Mouse (Mus musculus) limb, embryonic 14.5 days (tissue): ENCODE data around the gene Rgs6. TPM values are rescaled to one million over a fixed set of nuclear protein-coding genes. Genes with fewer than 3 reads are reported as not detected.

Experiments
- ATAC-seq: fragments of 200-750 bp; cut with Nextera tagmentation; 2 replicates; pipeline ENCODE4 v1.8.0; 2017; ENCODE audit warnings: low read depth, moderate number of reproducible peaks, moderate TSS enrichment; ENCODE audit not compliant: low FRiP score
- DNase-seq: peaks from one replicate; pipeline ENCODE4 v3.0.0-alpha.2; 2015; ENCODE audit warnings: low spot score
- H3K27ac ChIP-seq: fragments of 300-500 bp; sonication (generic); replicated peaks from 2 replicates; pipeline ENCODE4 v1.5.1; 2014; ENCODE audit warnings: low read depth, mild to moderate bottlenecking, low read length, moderate library complexity, mixed read lengths
- H3K27me3 ChIP-seq: fragments of 300-500 bp; sonication (generic); 2 replicates; pipeline ENCODE4 v1.6.1; 2014; ENCODE audit warnings: low read length, mixed read lengths; ENCODE audit not compliant: control insufficient read depth, insufficient read depth
- H3K36me3 ChIP-seq: fragments of 300-500 bp; sonication (generic); 2 replicates; pipeline ENCODE4 v1.6.1; 2014; ENCODE audit warnings: mild to moderate bottlenecking, low read length, moderate library complexity, mixed read lengths; ENCODE audit not compliant: control insufficient read depth, insufficient read depth
- H3K4me1 ChIP-seq: fragments of 300-500 bp; sonication (generic); 2 replicates; pipeline ENCODE4 v1.6.1; 2014; ENCODE audit warnings: antibody characterized with exemption, low read length, mixed read lengths; ENCODE audit not compliant: control insufficient read depth, insufficient read depth
- H3K4me2 ChIP-seq: fragments of 300-500 bp; sonication (generic); replicated peaks from 2 replicates; pipeline ENCODE4 v1.6.1; 2014; ENCODE audit warnings: low read depth, mild to moderate bottlenecking, low read length, moderate library complexity; ENCODE audit not compliant: severe bottlenecking
- H3K4me3 ChIP-seq: fragments of 300-500 bp; sonication (generic); replicated peaks from 2 replicates; pipeline ENCODE4 v1.5.1; 2014; ENCODE audit warnings: low read length
- H3K9ac ChIP-seq: fragments of 300-500 bp; sonication (generic); 2 replicates; pipeline ENCODE4 v1.6.1; 2014; ENCODE audit warnings: mild to moderate bottlenecking, low read depth, low read length, moderate library complexity; ENCODE audit not compliant: severe bottlenecking
- H3K9me3 ChIP-seq: fragments of 300-500 bp; sonication (generic); 2 replicates; pipeline ENCODE4 v1.6.1; 2016; ENCODE audit warnings: low read length; ENCODE audit not compliant: control insufficient read depth
- POLR2A ChIP-seq: fragments of 200-500 bp; IDR thresholded peaks from 2 replicates; pipeline ENCODE4 v1.8.0; 2012; ENCODE audit warnings: inconsistent platforms, mild to moderate bottlenecking, moderate library complexity, borderline replicate concordance; ENCODE audit not compliant: insufficient read depth, insufficient read length; ENCODE audit errors: extremely low read depth
- WGBS: fragments of 180-500 bp; shearing (Covaris S2); extraction: QIAGEN DNeasy Blood & Tissue Kit; methylation state at CpG from one replicate; pipeline ENCODE4 v1.1.7; 2014; 5-methylcytosine and 5-hydroxymethylcytosine counted together
- polyA plus RNA-seq, 2 experiments: library from polyadenylated mRNA; depleted of rRNA in 1 of 2; stranded (reverse) in 1 of 2; unstranded in 1 of 2; fragments of >200 nt; fragmentation: Nextera tagmentation in 1 of 2; extraction: Ambion mirVana in 1 of 2; gene quantifications; 2 replicates each; pipeline versions ENCODE4 v1.2.1 to v1.2.3; 2012 to 2014

Rgs6 gene
- polyA plus RNA-seq (2012; rRNA removed) (1.1 and 1.2 TPM in 2 replicates), polyA plus RNA-seq (2014; fragmentation: Nextera tagmentation; extraction: Ambion mirVana) (1.5 and 2.9 TPM in 2 replicates)

DNA sequence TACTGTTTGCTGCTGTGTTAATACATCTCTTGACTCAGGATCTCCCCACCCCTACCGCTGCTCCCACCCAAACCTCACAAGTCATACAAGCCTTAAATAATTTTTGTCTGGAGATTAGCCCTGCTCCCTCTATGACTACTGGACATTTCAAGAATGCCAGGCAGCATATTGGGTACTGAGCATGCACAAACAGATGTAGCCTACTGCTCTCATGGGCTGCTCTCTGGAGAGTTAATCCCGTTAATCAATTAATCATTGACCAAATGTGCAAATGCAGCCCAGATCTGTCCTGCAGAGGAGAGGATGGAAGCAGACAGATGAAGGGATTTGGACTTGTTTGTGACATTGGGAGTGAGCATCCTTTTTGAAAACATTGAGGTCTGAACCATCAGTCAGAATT, at the start of gene Rgs6:
TSS of gene Rgs6 (plus strand) at position 276 of the 400 bp plus-strand sequence.
- WGBS, result 85% methylated on average over 2 of the region's 2 CpGs
- DNase-seq, result no peak
- Histone ChIP-seq H3K4me3 (no peak within 1 kb of the TSS), H3K9me3 (no peaks in the 10 kb centered on the region), H3K27me3 (no peaks in the 10 kb centered on the region), H3K4me2 (no peak within 1 kb of the TSS), H3K27ac (no peak within 1 kb of the TSS), H3K4me1 (no peaks in the 10 kb centered on the region), H3K36me3 (no peaks in the 10 kb centered on the region), H3K9ac (no peak within 1 kb of the TSS)
- no peak for ATAC-seq
- no peak for TF ChIP-seq POLR2A

DNA sequence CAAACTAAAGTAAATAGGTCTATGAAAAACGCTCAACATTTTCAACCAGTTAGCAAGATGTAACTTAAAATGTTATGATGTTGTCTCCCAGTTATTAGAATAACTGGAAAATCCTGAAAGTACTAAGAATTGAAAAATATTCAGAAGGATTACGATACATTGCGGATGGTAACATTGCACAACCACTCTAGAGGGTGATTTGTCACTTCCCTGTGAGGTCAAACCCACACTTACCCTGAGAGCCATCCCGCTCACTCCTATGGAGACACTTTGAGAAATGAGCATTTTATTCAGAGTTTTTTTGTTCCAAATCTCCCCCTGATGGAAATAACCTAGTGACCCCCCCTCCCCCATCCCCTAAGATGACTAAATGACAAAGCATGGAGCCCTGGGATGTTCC, 41.0 kb upstream of the Rgs6 start:
- no peak overlapping the region for H3K4me2 ChIP-seq

GRCm38 (mm10) chr12:82549228-82549627, 38.9 kb upstream of the Rgs6 start:
- no peak overlapping the region for H3K27ac ChIP-seq
- TF ChIP-seq POLR2A, result no peak
- H3K4me1 ChIP-seq, result no peaks in the 10 kb centered on the region
- 83% methylated on average over 6 of the region's 6 CpGs for WGBS
- H3K36me3 ChIP-seq, result no peaks in the 10 kb centered on the region
- no peaks in the 10 kb centered on the region for H3K9me3 ChIP-seq
- H3K27me3 ChIP-seq, result no peaks in the 10 kb centered on the region
- no peak overlapping the region for H3K9ac ChIP-seq
- no peak for ATAC-seq
- no peak for DNase-seq
- no peak overlapping the region for H3K4me3 ChIP-seq
- H3K4me2 ChIP-seq, result no peak overlapping the region

More for the DNA sequence above, 41.0 kb upstream of the Rgs6 start:
- ATAC-seq (no peak), DNase-seq (no peak)
- Histone ChIP-seq H3K4me1 (no peaks in the 10 kb centered on the region), H3K27ac (no peak overlapping the region), H3K27me3 (no peaks in the 10 kb centered on the region), H3K4me3 (no peak overlapping the region), H3K9ac (no peak overlapping the region), H3K36me3 (no peaks in the 10 kb centered on the region), H3K9me3 (no peaks in the 10 kb centered on the region)
- no peak for TF ChIP-seq POLR2A
- WGBS, result 94% methylated on average over 4 of the region's 4 CpGs

- H3K27me3 ChIP-seq, result no peaks in the 10 kb centered on the region
- no peak for TF ChIP-seq POLR2A
- no peak overlapping the region for H3K27ac ChIP-seq
- H3K36me3 ChIP-seq, result no peaks in the 10 kb centered on the region
- H3K4me3 ChIP-seq, result no peak overlapping the region
- no peaks in the 10 kb centered on the region for H3K4me1 ChIP-seq
- no peak for DNase-seq
- 88% methylated on average over 7 of the region's 7 CpGs for WGBS
- H3K9ac ChIP-seq, result no peak overlapping the region
- H3K4me2 ChIP-seq, result no peak overlapping the region
- no peak for ATAC-seq
- no peaks in the 10 kb centered on the region for H3K9me3 ChIP-seq
These were observed 38.0 kb upstream of the Rgs6 start for GRCm38 (mm10) chr12:82550076-82550475.

- no peaks in the 10 kb centered on the region for H3K27me3 ChIP-seq
- H3K9me3 ChIP-seq, result no peaks in the 10 kb centered on the region
- H3K9ac ChIP-seq, result no peak overlapping the region
- no peak overlapping the region for H3K4me2 ChIP-seq
- 86% methylated on average over 5 of the region's 5 CpGs for WGBS
- no peak for TF ChIP-seq POLR2A
- ATAC-seq, result no peak
- no peaks in the 10 kb centered on the region for H3K36me3 ChIP-seq
- no peak overlapping the region for H3K27ac ChIP-seq
- H3K4me1 ChIP-seq, result no peaks in the 10 kb centered on the region
- DNase-seq, result no peak
- H3K4me3 ChIP-seq, result no peak overlapping the region
These were observed 35.7 kb upstream of the Rgs6 start for GRCm38 (mm10) chr12:82552376-82552775.

DNA sequence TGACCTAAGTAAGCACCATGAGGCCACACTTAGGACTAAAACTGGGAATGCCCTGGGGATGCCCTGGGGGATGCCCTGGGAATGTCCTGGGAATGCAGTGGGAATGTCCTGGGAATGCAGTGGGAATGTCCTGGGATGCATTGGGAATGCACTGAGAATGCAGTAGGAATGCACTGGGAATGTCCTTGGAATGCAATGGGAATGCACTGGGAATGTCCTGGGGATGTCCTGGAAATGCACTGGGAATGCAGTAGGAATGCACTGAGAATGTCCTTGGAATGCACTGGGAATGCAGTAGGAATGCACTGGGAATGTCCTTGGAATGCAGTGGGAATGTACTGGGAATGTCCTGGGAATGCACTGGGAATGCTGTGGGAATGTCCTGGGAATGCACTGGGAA, 25.2 kb upstream of the Rgs6 start:
- H3K36me3 ChIP-seq, result no peaks in the 10 kb centered on the region
- ATAC-seq, result no peak
- H3K4me3 ChIP-seq, result no peak overlapping the region
- no peak for TF ChIP-seq POLR2A
- H3K4me2 ChIP-seq, result no peak overlapping the region
- DNase-seq, result no peak
- H3K27ac ChIP-seq, result no peak overlapping the region
- H3K27me3 ChIP-seq, result no peaks in the 10 kb centered on the region
- no peak overlapping the region for H3K9ac ChIP-seq
- H3K4me1 ChIP-seq, result no peaks in the 10 kb centered on the region
- no peaks in the 10 kb centered on the region for H3K9me3 ChIP-seq
